Mouse (Mus musculus): Measurements from ENCODE around the gene Tbx2.
A peak's percentile ranks its signal among the peaks of the same experiment; 100 is the strongest.

- TF ChIP-seq EP300 (IDR thresholded peaks at IDR 0.05; ENCODE audit: insufficient read depth, low read depth, low read length): no peak
- 0 out of 2 replicates have a peak, but pooled peaks have one; percentile 11 for TF ChIP-seq CTCF (IDR thresholded peaks at IDR 0.05)
- no peak for TF ChIP-seq POLR2A (IDR thresholded peaks at IDR 0.05; ENCODE audit: insufficient read depth, low read depth, low read length)
Observed at GRCm38 (mm10) chr11:85820959-85821358, 11.4 kb upstream of the Tbx2 start.

Data from heart, adult 2 months (tissue).